Mouse (Mus musculus) hindlimb bud, embryonic 11.5 days (tissue): ENCODE results near the gene Prkcd.
"Not testable (repeated sequence)": the region's sequence is repeated elsewhere in the genome, so short reads cannot be mapped to it uniquely, and the experiment has no call there.

Experiments used
- DNase-seq: peaks from one replicate; pipeline ENCODE4 v3.0.0-alpha.2; 2012; ENCODE audit warnings: low read depth, low spot score; ENCODE audit errors: extremely low spot score

Gene Prkcd

DNA sequence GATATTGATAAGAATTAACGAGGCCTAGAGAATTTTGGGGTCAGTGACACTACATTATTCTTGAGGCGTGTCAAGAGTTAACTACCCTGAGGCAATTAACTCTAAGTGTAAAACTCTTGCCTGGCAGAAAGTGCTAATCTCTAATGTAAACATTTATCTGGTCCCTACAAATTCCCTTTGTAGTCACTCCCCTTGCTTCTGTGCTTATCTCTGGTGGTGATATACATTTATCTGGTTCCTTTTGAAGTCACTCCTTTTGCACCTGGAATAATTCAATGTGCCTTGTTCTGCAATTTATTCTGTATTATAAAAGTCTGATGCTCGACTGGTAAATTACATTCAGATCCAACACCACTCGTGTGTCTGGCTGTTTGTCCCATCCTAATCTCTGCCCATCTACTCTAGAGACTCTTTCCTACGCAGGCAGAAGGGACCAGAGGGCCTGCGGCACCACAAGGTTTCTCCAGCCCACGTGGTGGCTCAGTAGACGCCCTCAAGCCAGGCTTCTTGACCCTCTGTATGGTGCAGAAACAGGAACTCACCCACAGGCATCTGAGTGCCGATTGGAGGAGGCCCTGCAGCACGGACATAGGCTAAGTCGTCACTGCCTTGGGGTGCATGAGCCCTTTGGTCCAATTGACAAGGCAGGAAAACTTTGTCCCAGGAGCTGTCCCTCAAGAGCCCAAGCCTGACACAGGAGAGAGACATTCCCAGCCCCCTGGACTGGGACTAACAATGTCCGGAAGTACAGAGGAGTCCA lies 48.5 kb downstream of the Prkcd start:
- DNase-seq: not testable (repeated sequence)

DNA sequence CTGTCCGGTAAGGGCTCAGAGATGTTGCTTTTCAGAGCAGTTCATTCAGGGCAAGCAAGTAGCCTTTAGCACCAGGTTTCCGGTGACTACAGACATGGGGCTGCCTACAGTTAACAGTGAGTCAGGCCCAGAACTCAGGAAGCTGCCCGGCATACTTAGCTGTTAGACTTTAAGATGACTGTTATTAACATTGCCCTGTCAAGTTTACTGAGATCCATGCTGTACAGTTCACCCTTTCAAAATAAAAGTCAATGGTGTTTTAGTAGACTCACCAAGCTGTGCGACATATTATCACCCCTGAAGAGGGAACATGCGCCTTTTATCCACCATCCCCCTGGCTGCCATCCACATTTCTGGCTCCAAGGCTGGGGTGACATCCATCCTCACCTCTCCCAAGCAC lies 49.8 kb downstream of the Prkcd start:
- no peak for DNase-seq

DNA sequence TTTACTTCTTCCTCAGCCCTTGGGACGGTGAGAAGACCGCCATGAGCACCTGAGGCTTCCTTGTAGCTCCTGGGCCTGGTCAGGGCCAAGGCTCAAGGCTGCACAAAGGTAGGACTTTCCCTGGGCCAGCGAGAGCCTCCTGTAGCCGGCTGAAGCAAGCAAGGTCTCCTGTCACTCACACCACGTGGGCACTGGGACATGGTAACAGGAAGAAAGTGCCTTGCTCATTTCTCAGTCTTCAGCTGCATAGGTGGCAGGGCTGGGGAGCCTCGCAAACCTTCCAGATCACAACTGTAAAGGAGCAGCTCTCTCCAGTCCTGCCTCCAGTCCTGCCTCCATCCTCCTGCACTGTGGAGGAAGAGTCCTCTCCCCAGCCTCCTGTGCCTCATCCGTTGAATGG lies 50.2 kb downstream of the Prkcd start:
- no peak for DNase-seq

DNA sequence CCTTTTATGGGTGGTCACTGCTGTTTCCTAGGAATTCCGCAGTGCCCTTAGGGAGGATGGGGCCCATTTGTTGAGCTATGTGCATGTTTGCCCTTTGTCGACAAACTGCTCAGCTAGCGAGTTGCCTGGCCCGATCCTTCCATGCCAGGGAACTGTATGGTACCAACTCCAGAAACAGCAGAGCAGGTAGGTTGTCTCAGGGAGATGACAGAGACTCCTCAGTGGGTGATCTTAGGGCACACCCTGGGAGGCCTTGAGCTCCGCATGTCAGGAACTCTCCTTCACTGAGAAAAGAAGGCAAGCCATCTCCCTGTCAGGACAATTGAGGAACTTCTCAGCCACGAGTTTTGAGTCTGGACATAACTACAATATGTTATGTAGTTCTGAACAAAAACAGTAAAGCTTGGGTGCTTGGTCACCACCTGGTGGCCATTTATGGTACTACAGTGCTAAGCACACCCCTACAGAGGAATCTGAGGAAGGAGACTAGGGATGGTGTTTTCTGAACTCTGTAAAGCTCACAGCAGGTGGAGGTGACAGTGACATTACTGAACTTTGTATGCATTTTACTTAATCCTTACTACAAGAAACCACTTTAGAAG lies 51.9 kb downstream of the Prkcd start:
- DNase-seq: peak; percentile 76

DNA sequence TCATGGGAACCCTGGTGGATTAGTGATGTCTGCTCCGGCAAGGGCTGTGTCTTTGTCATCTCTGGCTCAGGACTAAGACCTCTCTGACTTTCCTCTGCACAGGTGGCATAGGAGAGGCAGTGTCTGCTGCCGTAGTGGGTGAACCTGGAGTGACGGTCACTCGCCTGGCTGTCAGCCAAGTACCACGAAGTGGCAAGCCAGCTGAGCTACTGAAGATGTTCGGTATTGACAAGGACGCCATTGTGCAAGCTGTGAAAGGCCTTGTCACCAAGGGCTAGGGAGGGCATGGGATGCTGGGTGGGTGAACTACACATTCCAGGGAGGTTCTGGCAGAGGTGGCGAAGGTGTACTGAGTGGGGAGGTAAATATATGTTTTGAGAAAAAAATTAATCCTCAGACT lies 52.8 kb downstream of the Prkcd start:
- no peak for DNase-seq

DNA sequence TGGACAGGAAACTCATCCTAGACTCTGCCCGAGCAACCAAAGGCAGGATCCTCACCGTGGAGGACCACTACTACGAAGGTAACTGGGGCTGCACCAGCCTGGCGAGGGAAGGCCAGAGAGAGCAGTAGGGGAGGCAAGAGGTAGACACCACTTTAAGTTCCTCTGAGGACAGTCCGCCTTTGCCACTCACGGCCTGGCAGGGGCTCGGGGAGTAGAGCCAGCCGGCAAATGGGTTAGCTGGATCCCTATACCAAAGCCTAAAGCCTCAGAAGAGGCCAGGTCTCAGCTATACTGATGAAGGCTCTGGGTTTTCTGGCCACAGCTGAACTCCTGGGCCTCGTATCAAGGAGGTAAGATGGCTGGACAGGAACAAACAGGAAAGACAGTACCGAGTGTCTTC lies 53.8 kb downstream of the Prkcd start:
- no peak for DNase-seq

DNA sequence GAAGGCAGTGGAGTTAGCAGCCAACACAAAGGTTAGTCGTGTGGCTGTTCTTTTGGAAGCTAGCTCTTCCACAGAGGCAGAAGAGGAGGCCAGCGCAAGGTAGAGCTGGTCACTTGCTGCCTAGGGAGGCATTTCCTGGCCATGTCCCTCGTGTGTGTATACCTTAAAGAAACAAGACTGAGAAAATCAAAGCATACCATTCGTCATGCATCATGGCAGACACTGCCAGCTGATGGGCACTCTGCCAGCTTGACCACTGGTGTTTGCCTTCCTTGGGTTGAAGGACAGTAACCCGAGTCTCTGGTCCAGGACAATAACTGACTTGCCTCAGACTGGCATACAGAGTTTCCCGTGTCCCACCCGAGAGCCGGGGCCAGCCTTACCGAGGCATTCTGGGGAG lies 55.7 kb downstream of the Prkcd start:
- no peak for DNase-seq

DNA sequence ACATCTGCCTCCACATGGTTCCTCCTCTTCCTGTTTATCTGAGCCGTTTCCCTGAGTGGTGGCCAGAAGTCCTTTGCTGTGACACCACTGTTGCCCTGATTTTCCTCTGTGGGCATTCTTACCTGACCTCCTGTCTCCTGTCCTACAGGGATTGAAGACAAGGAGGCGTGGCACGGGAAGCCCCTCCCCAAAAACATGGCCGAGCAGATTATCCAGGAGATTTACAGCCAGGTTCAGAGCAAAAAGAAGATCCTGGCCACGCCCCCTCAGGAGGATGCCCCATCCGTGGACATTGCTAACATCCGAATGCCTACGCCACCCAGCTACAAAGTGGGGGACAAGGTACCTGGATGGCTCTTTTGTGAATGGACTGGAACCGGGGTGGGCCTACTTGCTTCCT lies 58.0 kb downstream of the Prkcd start:
- no peak for DNase-seq

DNA sequence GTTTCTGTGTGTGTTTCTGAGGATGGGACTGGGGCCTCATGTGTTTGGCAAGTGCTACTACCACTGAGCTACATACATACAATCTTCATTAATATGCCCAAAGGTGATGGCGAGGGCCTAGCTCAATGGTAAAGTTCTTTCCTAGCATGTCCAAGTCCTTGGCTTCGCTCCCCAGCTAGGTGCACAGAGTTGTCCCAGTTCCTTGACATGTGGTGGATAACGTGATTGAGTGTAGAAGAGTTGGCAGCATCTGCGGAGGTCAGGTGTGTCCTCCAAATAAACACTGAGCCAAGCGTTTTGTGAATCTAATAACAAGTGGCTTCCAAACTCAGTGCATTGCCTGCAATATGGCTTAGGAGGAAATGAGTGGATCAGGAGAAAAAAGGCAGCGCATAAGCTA lies 59.7 kb downstream of the Prkcd start:
- no peak for DNase-seq

- no peak for DNase-seq
Measured at GRCm38 (mm10) chr14:30564451-30564850, 61.6 kb downstream of the Prkcd start.

GRCm38 (mm10) chr14:30562343-30562742 lies 63.7 kb downstream of the Prkcd start:
- DNase-seq: no peak

- no peak for DNase-seq
Measured at GRCm38 (mm10) chr14:30561470-30562187, 64.4 kb downstream of the Prkcd start.

DNA sequence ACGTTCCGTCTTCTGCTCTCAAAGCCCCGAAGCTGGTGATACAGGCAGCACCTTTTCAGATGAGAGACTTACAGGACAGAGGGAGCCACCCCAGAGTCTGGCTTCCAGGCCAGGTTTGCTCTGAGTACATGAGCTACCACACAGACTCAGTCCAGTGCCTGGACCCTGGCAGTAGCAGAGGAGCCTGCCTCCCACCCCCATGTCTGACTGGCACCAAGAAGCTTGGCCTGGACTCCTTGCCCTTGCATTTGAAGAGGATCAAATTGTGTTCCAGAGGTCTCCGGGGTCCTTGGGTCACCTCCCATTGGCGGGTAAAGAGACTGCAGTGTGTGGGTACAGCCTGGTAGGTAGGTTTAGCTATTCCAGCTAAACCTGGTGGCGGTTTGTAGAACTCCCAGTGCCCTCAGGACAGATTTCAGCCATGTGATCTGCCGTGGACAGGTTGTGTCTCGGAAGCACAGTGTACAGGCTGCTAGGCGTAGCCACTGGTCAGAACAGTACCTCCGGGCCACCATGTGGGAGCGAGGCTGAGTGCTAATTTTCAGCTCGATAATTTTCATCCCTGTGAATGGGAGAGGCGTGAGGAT lies 65.1 kb downstream of the Prkcd start:
- DNase-seq: no peak

GRCm38 (mm10) chr14:30559321-30559850 lies 66.6 kb downstream of the Prkcd start:
- no peak for DNase-seq

GRCm38 (mm10) chr14:30557730-30558129 lies 68.3 kb downstream of the Prkcd start:
- no peak for DNase-seq

DNA sequence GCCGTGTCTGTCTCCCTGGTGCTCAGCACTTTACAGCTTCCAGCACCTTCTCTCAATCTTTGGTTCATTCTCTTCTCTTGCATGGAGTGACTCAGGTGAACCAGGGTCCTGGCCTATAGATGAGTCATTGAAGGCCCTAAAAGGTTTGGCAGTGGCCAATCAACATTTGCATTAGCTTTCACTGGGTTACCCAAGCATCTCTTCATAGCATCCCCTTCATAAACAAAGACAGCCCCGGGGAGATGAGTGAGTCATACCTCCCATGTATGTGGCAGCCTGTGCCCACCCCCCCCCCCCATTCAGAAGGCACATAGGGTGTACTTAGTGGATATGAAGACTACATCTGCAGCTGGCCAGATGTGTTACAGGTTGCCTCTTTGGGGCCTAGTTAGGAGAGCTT lies 69.4 kb downstream of the Prkcd start:
- no peak for DNase-seq

GRCm38 (mm10) chr14:30553185-30553584 lies 72.8 kb downstream of the Prkcd start:
- DNase-seq: no peak

GRCm38 (mm10) chr14:30551981-30552380 lies 74.0 kb downstream of the Prkcd start:
- no peak for DNase-seq

DNA sequence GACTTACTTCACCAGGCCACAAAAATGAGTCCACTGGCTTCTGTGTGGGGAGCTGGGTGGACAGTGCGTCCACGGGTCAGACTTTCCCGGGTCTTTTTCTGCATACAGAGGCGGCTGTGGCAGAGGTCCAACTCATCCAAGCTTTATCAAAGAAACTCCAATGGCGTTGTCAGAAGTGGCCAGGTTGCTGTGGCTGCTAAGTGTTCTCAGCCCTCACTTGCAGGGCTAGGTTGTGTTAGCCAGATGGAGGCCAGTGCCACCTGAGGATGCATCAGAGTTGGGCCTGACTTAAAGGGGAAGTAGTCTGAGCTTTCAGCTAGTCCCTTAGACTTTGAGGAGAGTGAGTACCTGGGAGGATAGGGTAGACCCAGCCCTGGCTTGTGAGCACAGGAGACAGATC lies 74.5 kb downstream of the Prkcd start:
- no peak for DNase-seq

- DNase-seq: no peak
Measured at GRCm38 (mm10) chr14:30550232-30551070, 75.6 kb downstream of the Prkcd start.

DNA sequence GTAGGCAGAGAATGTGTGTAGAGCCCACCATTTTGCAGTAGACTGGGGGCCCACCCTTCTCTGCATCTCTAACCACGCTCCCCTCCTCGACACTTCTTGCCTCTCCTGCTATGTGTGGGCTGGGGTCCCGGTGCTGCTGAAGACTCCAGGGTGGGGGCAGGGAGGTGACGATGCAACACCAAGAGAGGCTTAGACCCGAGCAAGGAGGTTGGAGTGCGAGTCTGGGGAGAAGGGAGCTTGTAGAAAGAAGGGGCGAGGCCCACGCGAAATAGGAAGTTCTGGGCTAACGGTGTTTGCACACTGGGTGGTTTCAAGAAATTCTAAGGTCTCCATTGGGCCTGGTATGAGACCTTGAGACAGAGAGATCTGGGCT lies 76.2 kb downstream of the Prkcd start:
- no peak for DNase-seq
